Mouse (Mus musculus): Measurements from ENCODE around the gene Gm20517. TPM values are rescaled to one million over a fixed set of nuclear protein-coding genes. Genes with fewer than 3 reads are reported as not detected.

Gene Gm20517
- total RNA-seq, 1 experiment = 5.4 TPM

- Histone ChIP-seq H3K27ac (ENCODE audit: insufficient read depth, low read depth, low read length, poor library complexity, severe bottlenecking) (no peak overlapping the region), H3K4me1 (ENCODE audit: control insufficient read depth in 2 of 2, insufficient read depth in 2 of 2, low read length in 2 of 2, poor library complexity in 1 of 2) (peaks cover 0 to 6% of the 10 kb centered on the region in 2 experiments; a peak in 1 of 4 replicates), H3K36me3 (ENCODE audit: control insufficient read depth, insufficient read depth, low read length, poor library complexity, severe bottlenecking) (peaks cover 10% of the 10 kb centered on the region; the same call in 1 of the 2 replicates), H3K4me3 (ENCODE audit: insufficient read depth in 1 of 2, low read depth in 1 of 2, low read length in 2 of 2, poor library complexity in 1 of 2, severe bottlenecking in 1 of 2) (no peak overlapping the region), H3K9me3 (ENCODE audit: control insufficient read depth, insufficient read depth, low read depth, low read length) (no peaks in the 10 kb centered on the region), H3K9ac (ENCODE audit: insufficient read depth, low read depth, low read length, poor library complexity, severe bottlenecking) (no peak overlapping the region)
- TF ChIP-seq ZC3H11A (IDR thresholded peaks at IDR 0.05; ENCODE audit: borderline replicate concordance, low read depth, low read length) (no peak), HCFC1 (IDR thresholded peaks at IDR 0.05; ENCODE audit: borderline replicate concordance, insufficient read depth, low read length) (no peak), MAFK (IDR thresholded peaks at IDR 0.05; ENCODE audit: insufficient read depth, low read depth, low read length) (no peak), CHD2 (IDR thresholded peaks at IDR 0.05; ENCODE audit: low read depth, low read length) (no peak), ZNF384 (IDR thresholded peaks at IDR 0.05; ENCODE audit: low read depth, low read length) (no peak)
- DNase-seq (ENCODE audit: low read depth, low spot score) = no peak
- in situ Hi-C loops (cut with MboI; ENCODE audit: low sequenced_read_pairs in 2 of 2, unreplicated experiment in 2 of 2) = no loop called here
Observed at GRCm38 (mm10) chr17:47678238-47678637, 66.8 kb downstream of the Gm20517 start.

DNA sequence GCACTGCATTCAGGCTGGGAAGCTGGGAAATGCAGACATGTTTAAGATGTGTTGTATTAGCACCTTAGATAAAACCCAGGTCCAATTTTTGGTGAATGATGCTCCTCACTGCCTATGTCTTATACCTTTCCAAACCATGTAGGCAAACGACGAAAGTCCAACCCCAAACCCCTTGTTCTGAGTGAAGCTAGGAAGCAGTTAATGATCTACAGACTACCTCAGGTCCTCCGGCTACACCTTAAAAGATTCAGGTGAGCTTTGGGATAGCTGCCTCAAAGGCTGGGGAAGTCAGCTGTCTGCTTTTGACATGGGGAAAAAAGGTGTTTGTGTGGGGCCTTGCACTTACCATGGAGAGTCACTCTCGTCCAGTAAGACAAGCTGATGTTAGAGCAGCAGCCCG is 67.3 kb downstream of the Gm20517 start:
- H3K9me3 ChIP-seq (ENCODE audit: control insufficient read depth, insufficient read depth, low read depth, low read length) = no peaks in the 10 kb centered on the region
- no peak for DNase-seq (ENCODE audit: low read depth, low spot score)
- H3K36me3 ChIP-seq (ENCODE audit: control insufficient read depth, insufficient read depth, low read length, poor library complexity, severe bottlenecking) = peaks cover 10% of the 10 kb centered on the region; the same call in 1 of the 2 replicates
- in situ Hi-C loops (cut with MboI; ENCODE audit: low sequenced_read_pairs in 2 of 2, unreplicated experiment in 2 of 2) = no loop called here
- H3K27ac ChIP-seq (ENCODE audit: insufficient read depth, low read depth, low read length, poor library complexity, severe bottlenecking) = no peak overlapping the region
- no peak overlapping the region for H3K9ac ChIP-seq (ENCODE audit: insufficient read depth, low read depth, low read length, poor library complexity, severe bottlenecking)
- H3K4me1 ChIP-seq (ENCODE audit: control insufficient read depth in 2 of 2, insufficient read depth in 2 of 2, low read length in 2 of 2, poor library complexity in 1 of 2) = peaks cover 0 to 6% of the 10 kb centered on the region in 2 experiments; a peak in 1 of 4 replicates
- no peak for TF ChIP-seq ZNF384 (IDR thresholded peaks at IDR 0.05; ENCODE audit: low read depth, low read length)
- no peak overlapping the region for H3K4me3 ChIP-seq (ENCODE audit: insufficient read depth in 1 of 2, low read depth in 1 of 2, low read length in 2 of 2, poor library complexity in 1 of 2, severe bottlenecking in 1 of 2)

- Histone ChIP-seq H3K9ac (ENCODE audit: insufficient read depth, low read depth, low read length, poor library complexity, severe bottlenecking) (no peak overlapping the region), H3K27ac (ENCODE audit: insufficient read depth, low read depth, low read length, poor library complexity, severe bottlenecking) (no peak overlapping the region), H3K9me3 (ENCODE audit: control insufficient read depth, insufficient read depth, low read depth, low read length) (no peaks in the 10 kb centered on the region), H3K4me3 (ENCODE audit: insufficient read depth in 1 of 2, low read depth in 1 of 2, low read length in 2 of 2, poor library complexity in 1 of 2, severe bottlenecking in 1 of 2) (no peak overlapping the region), H3K4me1 (ENCODE audit: control insufficient read depth in 2 of 2, insufficient read depth in 2 of 2, low read length in 2 of 2, poor library complexity in 1 of 2) (peaks cover 3 to 8% of the 10 kb centered on the region in 2 experiments; a peak in 1 of 4 replicates), H3K36me3 (ENCODE audit: control insufficient read depth, insufficient read depth, low read length, poor library complexity, severe bottlenecking) (peaks cover 22% of the 10 kb centered on the region)
- in situ Hi-C loops (cut with MboI; ENCODE audit: low sequenced_read_pairs in 2 of 2, unreplicated experiment in 2 of 2) = no loop called here
- no peak for DNase-seq (ENCODE audit: low read depth, low spot score)
- TF ChIP-seq HCFC1 (IDR thresholded peaks at IDR 0.05; ENCODE audit: borderline replicate concordance, insufficient read depth, low read length) = no peak
- no peak for TF ChIP-seq ZNF384 (IDR thresholded peaks at IDR 0.05; ENCODE audit: low read depth, low read length)
- TF ChIP-seq MAFK (IDR thresholded peaks at IDR 0.05; ENCODE audit: insufficient read depth, low read depth, low read length) = no peak
- TF ChIP-seq ZC3H11A (IDR thresholded peaks at IDR 0.05; ENCODE audit: borderline replicate concordance, low read depth, low read length) = no peak
- TF ChIP-seq CHD2 (IDR thresholded peaks at IDR 0.05; ENCODE audit: low read depth, low read length) = no peak
Observed at GRCm38 (mm10) chr17:47682836-47683235, 71.4 kb downstream of the Gm20517 start.

DNA sequence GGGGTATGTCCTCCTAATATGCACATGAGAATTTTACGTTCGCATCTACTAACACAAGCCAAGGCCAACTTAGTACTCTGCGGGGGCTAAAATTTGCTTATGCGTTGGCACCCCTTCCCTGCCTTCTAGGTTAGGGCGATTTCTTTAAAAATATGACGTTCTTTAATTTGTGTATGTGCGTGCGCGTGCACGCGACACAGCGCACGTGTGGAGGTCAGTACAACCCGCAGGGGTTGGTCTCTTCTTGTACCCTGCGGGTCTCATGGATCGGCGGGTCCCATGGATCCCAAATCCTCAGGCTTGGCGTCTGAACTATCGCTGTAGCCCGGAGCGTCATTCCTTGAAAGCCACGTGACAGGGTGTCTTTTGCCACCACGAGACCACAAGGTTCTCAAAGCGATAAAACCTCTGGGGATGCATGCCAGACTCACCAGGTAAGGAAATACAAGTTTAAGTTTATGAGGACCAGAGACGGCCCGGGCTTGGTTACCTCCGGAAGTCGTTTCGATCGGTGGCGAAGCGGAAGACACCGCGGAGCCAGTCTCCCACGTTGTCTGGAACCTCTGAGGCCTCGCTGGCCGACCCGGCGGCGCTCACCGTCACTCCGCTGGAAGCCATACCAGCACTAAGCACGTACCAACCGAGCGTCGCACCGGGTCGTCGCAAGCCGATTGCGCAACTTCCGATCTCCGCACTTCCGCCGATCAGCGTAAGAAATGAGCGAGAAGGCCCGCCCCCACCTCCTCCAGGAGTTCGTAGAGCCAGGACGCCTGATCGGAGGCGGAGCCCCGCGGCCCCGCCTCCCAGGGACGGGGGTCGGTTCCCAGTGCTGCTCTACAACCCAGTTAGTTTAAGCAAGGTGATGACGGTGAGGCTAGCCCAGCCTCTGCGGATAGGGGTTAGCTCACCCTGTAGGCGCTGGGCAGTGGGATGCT is 76.3 kb downstream of the Gm20517 start:
- Histone ChIP-seq H3K36me3 (ENCODE audit: control insufficient read depth, insufficient read depth, low read length, poor library complexity, severe bottlenecking) (peaks cover 17% of the 10 kb centered on the region), H3K9ac (ENCODE audit: insufficient read depth, low read depth, low read length, poor library complexity, severe bottlenecking) (peak overlapping the region; percentile 96), H3K4me3 (ENCODE audit: insufficient read depth in 1 of 2, low read depth in 1 of 2, low read length in 2 of 2, poor library complexity in 1 of 2, severe bottlenecking in 1 of 2) (peak overlapping the region; percentile 85 to 95), H3K4me1 (ENCODE audit: control insufficient read depth in 2 of 2, insufficient read depth in 2 of 2, low read length in 2 of 2, poor library complexity in 1 of 2) (peaks cover 3 to 10% of the 10 kb centered on the region in 2 experiments; a peak in 1 of 4 replicates), H3K27ac (ENCODE audit: insufficient read depth, low read depth, low read length, poor library complexity, severe bottlenecking) (peak overlapping the region; percentile 72), H3K9me3 (ENCODE audit: control insufficient read depth, insufficient read depth, low read depth, low read length) (no peaks in the 10 kb centered on the region)
- in situ Hi-C loops (cut with MboI; ENCODE audit: low sequenced_read_pairs in 2 of 2, unreplicated experiment in 2 of 2) = no loop called here
- DNase-seq (ENCODE audit: low read depth, low spot score) = peak; percentile 97
- peak; percentile 83 for TF ChIP-seq HCFC1 (IDR thresholded peaks at IDR 0.05; ENCODE audit: borderline replicate concordance, insufficient read depth, low read length)
- TF ChIP-seq CHD2 (IDR thresholded peaks at IDR 0.05; ENCODE audit: low read depth, low read length) = no peak
- TF ChIP-seq MAFK (IDR thresholded peaks at IDR 0.05; ENCODE audit: insufficient read depth, low read depth, low read length) = no peak
- TF ChIP-seq ZNF384 (IDR thresholded peaks at IDR 0.05; ENCODE audit: low read depth, low read length) = no peak
- TF ChIP-seq ZC3H11A (IDR thresholded peaks at IDR 0.05; ENCODE audit: borderline replicate concordance, low read depth, low read length) = no peak
